Mouse (Mus musculus) liver, adult 2 months (tissue): Measurements from ENCODE around the gene Agrn.

Experiments
- CTCF ChIP-seq: fragments of 200-500 bp; IDR thresholded peaks from 2 replicates; pipeline ENCODE4 v1.5.1; 2011; ENCODE audit warnings: low read depth, low read length, control low read depth
- POLR2A ChIP-seq: fragments of 200-500 bp; IDR thresholded peaks from 2 replicates; pipeline ENCODE4 v1.6.1; 2011; ENCODE audit warnings: low read length, control low read depth; ENCODE audit not compliant: insufficient read depth; ENCODE audit errors: extremely low read depth

DNA sequence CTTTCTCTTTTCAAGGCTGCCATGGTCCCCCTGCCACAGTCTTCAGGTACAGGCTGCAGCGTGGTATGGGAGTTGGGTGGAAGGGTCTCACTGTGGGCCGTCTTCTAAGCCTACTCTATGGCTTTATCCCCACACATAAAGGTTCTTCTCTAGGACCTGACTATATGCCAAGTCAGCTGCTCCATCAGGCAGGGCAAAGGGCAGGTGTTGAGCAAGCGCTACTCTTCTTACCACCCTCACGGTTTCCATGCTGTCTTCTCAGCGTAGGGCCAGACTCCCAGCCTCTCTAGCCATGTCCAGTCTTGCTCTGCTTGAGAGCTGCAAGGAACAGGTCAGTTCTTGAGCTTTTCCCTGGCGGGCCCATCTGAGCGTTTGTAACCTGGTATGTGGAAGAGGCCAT lies 73.2 kb downstream of the Agrn start:
- TF ChIP-seq CTCF (no peak), POLR2A (no peak)
